Mouse (Mus musculus) bone marrow, adult 2 months (tissue): ENCODE measurements around the gene Dlg1. TPM values are rescaled to one million over a fixed set of nuclear protein-coding genes. Genes with fewer than 3 reads are reported as not detected.

Experiments
- H3K27ac ChIP-seq: fragments of 200-500 bp; 2 replicates; pipeline ENCODE4 v1.5.1; 2012; ENCODE audit warnings: low read depth, mild to moderate bottlenecking, control low read depth, inconsistent platforms, low read length; ENCODE audit not compliant: control insufficient read depth, poor library complexity, insufficient read depth
- H3K4me1 ChIP-seq: fragments of 200-500 bp; 2 replicates; pipeline ENCODE4 v1.6.1; 2011; ENCODE audit warnings: low read length; ENCODE audit not compliant: control insufficient read depth, insufficient read depth
- H3K4me3 ChIP-seq: fragments of 200-500 bp; replicated peaks from 2 replicates; pipeline ENCODE3; 2011; ENCODE audit warnings: mild to moderate bottlenecking, low read depth, low read length, control low read depth; ENCODE audit not compliant: control insufficient read depth
- CTCF ChIP-seq: fragments of 200-500 bp; IDR thresholded peaks from 2 replicates; pipeline ENCODE4 v1.5.1; 2011; ENCODE audit warnings: low read length, control low read depth; ENCODE audit not compliant: control insufficient read depth, insufficient read depth
- POLR2A ChIP-seq: fragments of 200-500 bp; IDR thresholded peaks from 2 replicates; pipeline ENCODE4 v1.6.1; 2011; ENCODE audit warnings: low read depth, mild to moderate bottlenecking, control low read depth, low read length, borderline replicate concordance; ENCODE audit not compliant: control insufficient read depth
- WGBS: fragments of 180-500 bp; shearing (Covaris S2); methylation state at CpG from one replicate; pipeline ENCODE4 v1.1.7; 2018; 5-methylcytosine and 5-hydroxymethylcytosine counted together
- polyA plus RNA-seq: library from polyadenylated mRNA; stranded (reverse); fragments of >200 nt; gene quantifications from 2 replicates; pipeline ENCODE4 v1.2.4, GENCODE M21; 2011; ENCODE audit warnings: low replicate concordance; ENCODE audit not compliant: missing spikeins, insufficient read depth, insufficient read length

Dlg1 gene
- polyA plus RNA-seq, 1 experiment, result 20.2 TPM

- Histone ChIP-seq H3K4me1 (no peaks in the 10 kb centered on the region), H3K27ac (no peak overlapping the region), H3K4me3 (no peak overlapping the region)
- 7% methylated on average over 14 of the region's 14 CpGs for WGBS
- TF ChIP-seq CTCF (peak; percentile 78), POLR2A (no peak)
These were observed 255.0 kb downstream of the Dlg1 start for GRCm38 (mm10) chr16:31918248-31918724.

DNA sequence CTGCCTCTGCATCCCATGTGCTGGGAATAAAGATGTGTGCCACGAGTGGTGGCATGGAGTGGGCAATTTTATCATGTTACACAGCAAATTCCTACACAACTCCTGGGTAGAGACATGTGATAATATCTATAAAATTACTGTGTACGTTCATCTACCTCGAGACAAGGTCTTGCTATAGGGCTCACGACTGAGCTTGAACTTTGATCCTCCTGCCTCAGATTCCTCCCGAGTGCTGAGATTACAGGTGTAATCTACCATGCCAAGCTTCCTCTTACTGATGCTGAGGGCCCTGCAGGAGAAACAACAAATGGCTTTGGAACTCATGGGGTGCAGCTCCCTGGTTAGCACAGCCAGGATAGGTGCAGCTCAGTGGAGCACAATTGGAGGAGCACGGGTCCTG is 261.1 kb downstream of the Dlg1 start:
- no peak overlapping the region for H3K4me3 ChIP-seq
- no peak overlapping the region for H3K27ac ChIP-seq
- TF ChIP-seq POLR2A, result no peak
- no peak for TF ChIP-seq CTCF
- WGBS, result 82% methylated on average over 6 of the region's 6 CpGs
- H3K4me1 ChIP-seq, result no peaks in the 10 kb centered on the region

Other genes with a start within 250 kb of the Dlg1 start
- 3.2 and 8.1 TPM in 2 replicates for gene Bdh1, start 241.2 kb upstream of the Dlg1 start, polyA plus RNA-seq
- gene Meltf, start 215.4 kb downstream of the Dlg1 start, polyA plus RNA-seq, result not detected in 2 replicates